Mouse (Mus musculus) liver (tissue): ENCODE results near the gene Abcg2.

Experiments
- DNase-seq: peaks from one replicate; pipeline ENCODE4 v3.0.0-alpha.2; 2020; ENCODE audit warnings: mixed read lengths

Abcg2 gene

GRCm38 (mm10) chr6:58639391-58639790, 55.1 kb downstream of the Abcg2 start:
- DNase-seq, result no peak

GRCm38 (mm10) chr6:58640333-58641018, 56.2 kb downstream of the Abcg2 start:
- peak; percentile 91 for DNase-seq

GRCm38 (mm10) chr6:58641056-58641799, 56.9 kb downstream of the Abcg2 start:
- DNase-seq, result no peak

DNA sequence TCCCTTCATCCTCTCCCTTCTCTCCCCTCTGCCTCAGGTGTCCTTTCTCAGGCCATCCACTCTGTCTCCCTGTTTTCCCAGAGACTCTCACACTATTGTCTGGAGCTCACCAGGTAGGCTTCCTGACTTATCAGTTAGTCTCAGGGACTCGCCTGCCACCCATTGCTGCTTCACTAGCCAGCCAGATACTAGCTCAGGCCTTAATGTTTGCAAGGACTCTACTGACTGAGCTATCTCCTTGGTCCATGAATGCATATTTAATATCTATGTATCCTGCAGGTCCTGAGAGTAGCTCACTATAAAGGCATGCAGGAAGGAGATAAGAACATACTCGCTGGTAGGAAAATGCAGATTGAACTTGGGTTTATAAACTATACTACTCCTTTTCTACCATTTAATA, 57.9 kb downstream of the Abcg2 start:
- peak; percentile 87 for DNase-seq

GRCm38 (mm10) chr6:58644586-58644985, 60.3 kb downstream of the Abcg2 start:
- DNase-seq, result no peak

DNA sequence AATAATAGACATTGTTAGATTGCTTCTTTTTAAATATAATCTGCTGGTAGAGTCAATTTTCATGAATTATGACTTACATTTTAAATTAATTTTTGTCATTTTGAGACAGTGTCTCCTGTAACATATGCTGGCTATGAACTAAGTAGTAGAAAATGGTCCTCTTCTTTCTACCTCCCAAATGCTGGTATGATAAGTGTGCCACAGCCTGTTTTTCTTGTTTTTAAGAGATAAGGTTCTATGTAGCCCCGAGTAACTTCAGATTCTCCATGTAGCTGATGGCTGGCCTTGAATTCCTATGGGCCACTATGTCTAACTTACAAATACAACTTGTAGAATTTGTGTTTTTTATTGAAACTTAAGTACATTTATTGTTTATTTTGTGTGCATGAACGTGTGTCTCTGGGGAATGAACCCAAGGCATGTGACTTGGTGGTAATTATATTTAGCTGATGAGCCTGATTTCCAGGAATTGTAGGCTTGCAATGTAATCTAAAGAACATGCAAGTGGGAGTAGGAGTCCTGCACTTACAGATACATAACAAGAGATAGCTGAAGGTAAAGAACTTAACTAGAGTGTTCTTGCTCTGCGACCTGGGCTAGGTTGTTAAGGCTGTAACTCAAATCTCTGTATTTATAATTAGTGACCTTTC, 63.9 kb downstream of the Abcg2 start:
- DNase-seq, result peak; percentile 39

- DNase-seq, result no peak
Measured at GRCm38 (mm10) chr6:58650136-58650535, 65.8 kb downstream of the Abcg2 start.

- no peak for DNase-seq
Measured at GRCm38 (mm10) chr6:58651038-58651437, 66.7 kb downstream of the Abcg2 start.

DNA sequence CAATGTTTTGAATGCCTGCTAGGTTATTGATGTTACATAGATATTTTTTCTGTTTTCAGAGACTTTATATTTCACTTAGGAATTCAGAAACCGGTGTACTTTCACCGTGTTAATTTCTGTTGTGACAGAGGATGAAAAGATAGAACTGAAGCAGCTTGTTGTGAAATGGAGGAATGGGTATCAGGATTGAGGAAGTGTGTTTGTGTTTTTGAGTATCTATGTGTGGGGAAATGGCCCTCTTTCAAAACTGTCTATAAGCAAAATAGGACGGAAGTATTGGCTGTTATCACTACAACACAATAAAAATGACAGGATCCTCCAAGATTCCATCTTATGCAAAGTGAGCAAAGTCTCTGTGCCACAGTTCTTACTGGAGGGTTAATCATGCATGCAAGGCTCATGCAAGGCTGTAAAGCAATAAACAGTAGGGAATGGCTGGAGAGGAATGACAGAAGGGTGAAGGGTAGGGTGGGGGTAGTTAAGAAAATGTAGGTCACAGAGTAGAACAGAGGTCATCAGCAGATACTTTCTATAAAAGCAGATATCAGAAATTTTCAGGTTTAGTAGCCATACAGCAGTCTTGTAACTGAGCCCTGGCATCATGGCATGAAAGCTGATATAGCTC, 76.7 kb downstream of the Abcg2 start:
- no peak for DNase-seq

DNA sequence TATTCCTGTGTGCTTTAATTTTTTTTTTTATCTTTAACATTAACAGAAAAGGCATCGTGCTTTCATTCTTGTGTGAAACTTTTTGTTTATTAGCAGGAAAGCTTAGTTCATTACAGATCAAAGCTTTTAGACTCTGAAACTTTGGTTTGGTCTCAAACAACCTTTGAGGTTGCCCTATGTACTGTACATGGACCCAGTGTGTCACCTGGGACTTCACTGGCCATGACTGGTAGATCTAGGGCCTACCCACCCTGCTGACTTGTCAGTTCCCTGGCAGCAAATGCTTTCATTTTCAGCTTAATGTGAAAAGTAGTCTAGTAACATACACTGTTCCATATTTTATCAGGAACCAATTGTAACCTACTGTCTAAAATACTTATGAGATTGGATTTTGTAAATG, 93.5 kb downstream of the Abcg2 start:
- DNase-seq, result no peak

DNA sequence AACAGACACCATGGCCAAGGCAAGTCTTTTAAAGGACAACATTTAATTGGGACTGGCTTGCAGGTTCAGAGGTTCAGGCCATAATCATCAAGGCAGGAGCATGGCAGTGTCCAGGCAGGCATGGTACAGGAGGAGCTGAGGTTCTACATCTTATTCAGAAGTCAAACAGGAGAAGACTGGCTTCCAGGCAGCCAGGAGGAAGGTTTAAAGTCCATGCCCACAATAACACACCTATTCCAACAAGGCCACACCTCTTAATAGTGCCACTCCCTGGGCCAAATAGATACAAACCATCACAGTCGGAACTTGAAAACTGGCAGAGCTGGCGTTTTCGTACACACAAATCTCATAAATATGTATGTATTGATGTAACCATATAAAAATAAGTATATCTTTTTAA, 94.2 kb downstream of the Abcg2 start:
- no peak for DNase-seq

- no peak for DNase-seq
Measured at GRCm38 (mm10) chr6:58691584-58691983, 107.3 kb downstream of the Abcg2 start.

- no peak for DNase-seq
Measured at GRCm38 (mm10) chr6:58694257-58694656, 109.9 kb downstream of the Abcg2 start.

DNA sequence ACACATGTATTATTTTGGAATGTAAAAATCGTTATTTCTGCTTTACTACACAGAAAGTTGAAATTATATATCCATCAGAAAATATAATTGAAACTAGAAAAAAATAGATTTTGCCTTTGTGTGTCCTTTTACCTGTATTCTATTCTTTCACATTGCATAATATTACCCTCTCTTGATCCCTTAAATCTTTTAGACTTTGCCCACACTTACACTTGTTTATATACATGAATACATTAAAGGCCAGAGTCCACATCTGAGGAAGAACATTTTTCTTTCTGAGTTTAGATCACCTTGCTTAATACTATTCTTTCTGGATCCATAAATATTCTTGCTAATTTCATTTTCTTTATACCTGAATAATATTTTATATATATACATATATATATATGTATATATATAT, 110.4 kb downstream of the Abcg2 start:
- DNase-seq, result no peak

- no peak for DNase-seq
Measured at GRCm38 (mm10) chr6:58710369-58710768, 126.0 kb downstream of the Abcg2 start.

DNA sequence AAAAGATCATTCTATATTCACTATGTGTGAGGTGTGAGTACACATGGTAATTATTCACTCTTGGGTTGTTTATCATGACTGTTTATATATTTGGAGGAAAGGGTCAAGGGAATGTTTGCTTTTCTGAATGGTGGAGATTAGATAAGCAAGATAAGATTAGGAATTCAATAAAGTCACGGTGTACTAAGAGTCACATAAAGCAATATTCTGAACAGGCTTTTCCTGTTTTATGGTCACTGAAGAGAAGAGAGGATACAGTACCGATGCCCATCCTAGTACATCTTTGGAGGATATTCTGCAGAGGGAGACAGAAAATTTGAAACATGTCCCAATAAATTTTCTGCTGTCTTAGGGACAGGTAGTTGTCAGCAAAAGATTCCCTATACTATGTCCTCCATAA, 127.6 kb downstream of the Abcg2 start:
- no peak for DNase-seq

DNA sequence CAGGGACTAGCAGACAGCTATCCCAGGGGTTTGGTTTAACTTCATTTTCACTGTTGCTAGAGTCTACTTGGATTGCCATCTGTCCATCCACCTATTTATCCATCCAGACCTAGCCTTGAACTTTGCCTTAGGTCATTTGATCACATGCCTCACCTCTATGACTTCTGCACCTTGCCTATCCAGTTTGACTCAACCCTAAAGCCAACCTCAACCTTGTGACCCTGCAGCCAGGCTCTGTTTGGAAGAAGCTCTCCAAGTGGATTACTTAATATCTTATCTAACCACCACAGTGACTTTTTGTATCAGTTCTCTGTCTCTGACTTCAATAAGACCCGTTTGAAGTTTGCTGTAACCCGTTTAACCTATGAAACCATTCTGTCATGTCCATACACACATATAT, 149.5 kb downstream of the Abcg2 start:
- peak; percentile 4 for DNase-seq

DNA sequence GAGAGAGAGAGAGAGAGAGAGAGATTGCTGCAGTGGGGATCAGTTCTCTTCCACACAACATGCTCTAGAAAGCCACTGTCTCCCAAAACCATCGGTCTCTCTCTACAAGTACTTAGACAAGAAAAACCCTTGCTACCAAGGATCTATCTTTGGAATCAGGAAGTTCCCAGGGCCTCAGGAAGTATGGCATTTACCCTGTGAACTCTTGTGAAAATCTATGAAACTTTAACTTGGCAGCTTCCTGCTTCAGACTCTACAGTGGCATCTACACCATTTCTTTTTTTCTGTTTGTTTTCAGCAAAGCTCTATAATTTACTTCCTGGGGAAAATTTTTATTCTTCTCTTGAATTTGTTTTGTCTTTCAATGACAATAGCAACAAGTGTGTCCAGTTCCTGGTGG, 150.8 kb downstream of the Abcg2 start:
- DNase-seq, result no peak
